Mouse (Mus musculus) heart, postnatal 4 days (tissue): ENCODE measurements around the gene Dnal1. TPM values are rescaled to one million over a fixed set of nuclear protein-coding genes. Genes with fewer than 3 reads are reported as not detected.

Experiments
- DNase-seq: peaks from one replicate; pipeline ENCODE4 v3.0.0; 2021
- total RNA-seq, 2 experiments: library from RNA; stranded (reverse); gene quantifications; 2 replicates each; pipeline ENCODE4 v1.2.3; 2021

Gene Dnal1
- total RNA-seq, 2 experiments from 2014 or later = 9.2 to 12.3 TPM

DNA sequence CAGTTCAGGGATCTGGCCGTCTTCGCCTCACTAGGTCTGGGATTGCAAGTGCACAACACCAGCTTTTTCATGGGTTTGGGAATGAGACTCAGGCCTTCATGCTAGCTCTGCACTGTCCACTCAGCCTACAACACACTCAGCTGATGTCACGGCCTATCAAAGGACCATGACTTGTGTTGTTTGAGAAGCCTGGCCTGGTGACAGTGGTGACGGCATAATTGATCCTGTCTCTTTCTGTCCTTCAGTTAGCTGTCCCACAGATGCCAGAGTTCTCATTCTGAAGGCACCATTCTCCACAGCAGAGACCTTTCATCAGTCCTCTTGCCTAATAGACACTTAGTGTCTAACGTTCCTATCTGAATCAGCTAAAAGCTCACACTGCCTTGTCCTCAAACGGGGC, 14.4 kb downstream of the Dnal1 start:
- no peak for DNase-seq

DNA sequence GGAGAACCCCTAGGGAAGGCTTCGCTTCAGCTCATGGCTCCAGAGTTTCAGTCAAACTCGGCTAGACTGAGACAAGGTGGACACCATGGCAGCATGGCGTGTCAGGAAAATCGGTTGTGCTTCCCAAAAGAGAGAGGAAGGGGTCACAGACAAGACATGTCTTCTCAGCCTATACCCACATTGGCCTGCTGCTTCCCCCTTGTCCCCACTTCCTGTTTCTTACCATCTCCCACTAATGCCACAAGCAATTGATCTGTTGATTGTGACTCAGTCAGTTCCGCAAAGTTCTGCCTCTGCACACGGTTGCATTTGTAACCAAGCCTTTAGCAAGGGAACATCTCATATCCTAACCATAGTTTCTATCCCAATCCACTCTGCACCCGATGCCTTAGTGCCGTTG, 15.8 kb downstream of the Dnal1 start:
- DNase-seq = no peak

DNA sequence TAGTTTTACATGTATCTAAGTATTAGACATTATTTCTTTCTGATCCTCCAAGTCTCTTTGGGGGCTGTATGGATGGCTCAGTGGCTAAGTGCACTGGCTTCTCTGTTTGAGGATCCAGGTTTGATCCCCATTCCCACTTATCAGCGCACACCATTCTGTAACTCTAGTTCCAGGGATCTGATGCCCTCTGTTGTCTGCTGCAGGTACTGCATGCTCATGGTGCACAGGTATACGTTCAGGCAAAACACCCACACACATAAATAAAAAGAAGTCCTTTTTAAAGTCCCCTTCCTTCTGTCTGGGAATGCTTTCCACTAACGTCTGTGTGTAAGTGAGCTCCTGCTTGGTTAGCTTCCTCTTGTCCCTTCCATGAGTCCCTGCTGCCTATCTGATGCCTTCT, 18.1 kb downstream of the Dnal1 start:
- DNase-seq = peak; percentile 41

DNA sequence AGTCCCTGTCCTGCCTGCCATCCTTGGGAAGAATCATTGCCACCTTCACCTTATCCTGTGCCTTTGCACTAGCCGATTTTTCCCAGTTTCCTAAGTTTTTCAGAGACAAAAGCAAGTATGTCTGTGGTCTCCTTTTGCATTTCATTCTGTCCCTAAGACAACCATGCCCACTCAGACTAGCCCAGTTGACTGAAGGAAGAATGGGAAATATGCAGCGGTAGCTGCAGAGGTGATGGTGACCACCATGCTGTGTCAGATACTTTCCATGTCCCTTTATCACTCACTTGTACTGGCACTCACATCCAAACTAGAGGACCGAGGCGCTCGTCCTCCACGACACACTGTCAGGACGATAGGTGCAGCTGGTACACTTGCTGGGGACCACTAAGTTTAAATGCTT, 23.0 kb downstream of the Dnal1 start:
- DNase-seq = no peak

DNA sequence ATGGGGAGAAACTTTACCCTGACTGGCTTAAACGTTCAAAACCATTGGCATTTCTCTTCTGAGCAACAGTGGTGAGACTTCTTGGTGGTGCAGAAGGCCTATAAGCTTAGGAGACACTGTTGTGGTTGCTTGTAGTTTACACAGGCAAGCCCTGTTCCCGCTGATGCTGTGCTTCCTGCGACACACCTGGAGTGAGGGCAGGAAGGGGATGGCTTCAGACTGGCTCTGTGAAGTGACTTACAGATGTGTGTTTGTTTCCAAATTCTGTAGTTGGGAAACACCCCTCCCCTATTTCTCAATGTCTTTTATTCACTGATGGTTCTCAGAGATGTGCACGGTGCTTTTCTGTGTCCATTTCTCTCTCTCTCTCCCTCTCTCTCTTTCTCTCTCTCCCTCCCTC, 26.0 kb downstream of the Dnal1 start:
- no peak for DNase-seq

DNA sequence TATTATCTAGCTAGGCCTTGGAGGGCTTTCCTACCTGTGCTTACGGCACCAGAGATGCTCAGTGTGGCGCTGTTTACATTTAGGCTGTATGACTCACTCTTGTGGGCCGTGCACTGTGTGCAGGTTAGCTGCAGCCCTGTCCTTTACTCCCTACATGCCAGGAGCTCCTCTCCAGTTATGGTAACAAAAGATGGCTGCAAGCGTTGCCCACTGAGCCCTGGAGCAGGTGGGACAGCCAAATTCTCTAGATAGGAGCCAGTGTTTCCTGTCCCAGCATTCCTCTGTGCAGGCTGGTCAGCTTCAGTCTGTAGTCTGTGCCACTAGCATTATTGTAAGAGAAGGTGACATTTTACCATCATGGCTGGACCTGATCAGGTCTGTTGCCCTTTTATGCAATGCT, 27.1 kb downstream of the Dnal1 start:
- no peak for DNase-seq

DNA sequence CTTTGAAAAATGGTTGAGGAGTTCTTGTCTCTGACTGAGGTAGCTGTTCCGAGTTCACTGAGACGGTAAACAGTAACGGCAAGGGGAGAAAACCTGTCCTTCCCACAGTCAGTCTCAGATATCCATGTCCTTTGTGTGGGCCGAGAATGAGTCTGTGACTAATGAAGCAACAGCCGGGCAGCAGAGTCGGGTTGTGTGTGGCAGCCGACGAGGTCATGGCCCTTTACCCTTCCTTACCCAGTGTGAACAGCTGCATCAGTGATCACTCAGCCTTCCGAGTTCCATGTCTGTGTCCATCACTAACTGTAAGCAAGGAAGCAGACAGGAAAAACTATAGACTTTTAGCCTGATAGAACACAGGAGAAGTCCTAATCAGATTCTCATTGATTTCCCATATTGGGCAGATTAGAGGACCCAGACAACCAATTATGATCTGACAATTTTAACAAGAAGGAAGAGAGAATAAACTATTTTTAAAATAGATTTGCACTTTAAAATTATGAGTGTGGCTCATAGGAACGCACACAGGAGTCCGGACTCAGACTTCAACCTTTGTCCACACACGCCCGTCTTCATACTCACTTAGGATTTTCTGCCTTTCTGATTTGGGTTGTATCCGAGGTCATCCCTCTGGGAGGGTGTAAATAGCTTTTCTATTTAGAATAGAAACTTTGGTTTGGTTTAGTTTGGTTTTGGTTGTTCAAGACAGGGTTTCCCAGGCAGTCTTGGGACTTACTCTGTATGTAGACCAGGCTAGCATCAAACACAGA, 28.3 kb downstream of the Dnal1 start:
- no peak for DNase-seq

DNA sequence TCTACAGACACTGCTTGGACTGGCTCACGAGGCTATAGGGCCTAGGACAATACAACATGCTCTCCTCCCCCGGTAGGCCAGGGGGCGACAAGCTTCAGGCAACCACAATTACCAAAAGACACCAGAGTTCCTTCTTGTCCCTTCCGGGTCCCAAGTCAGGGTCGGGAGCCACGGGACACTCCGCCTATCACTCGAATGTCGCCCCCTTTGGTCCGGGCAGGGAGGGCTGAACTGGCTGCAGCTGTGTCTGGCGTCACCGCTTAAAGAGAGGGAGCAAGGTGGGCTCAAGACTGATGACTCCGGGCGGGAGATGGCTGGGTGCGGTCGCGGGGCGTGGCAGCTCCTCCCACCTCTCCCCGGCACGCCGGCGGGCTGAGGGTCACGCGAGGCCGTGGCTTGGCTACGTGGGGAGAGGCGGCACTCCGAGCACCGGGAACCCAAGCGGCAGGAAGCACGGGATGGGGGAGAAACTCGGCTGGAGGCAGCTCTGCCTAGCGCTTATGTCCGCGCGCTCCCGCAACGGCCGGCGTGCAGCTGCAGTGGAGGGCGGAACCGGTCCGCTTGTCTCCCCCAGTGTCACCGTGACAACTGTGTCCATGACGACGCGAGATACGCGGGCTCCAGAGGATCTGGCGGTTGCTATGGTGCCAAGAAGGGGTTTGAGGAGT, 33.9 kb downstream of the Dnal1 start, which contains the start of gene Pnma1:
Gene Pnma1, minus strand, starts transcription at position 536 of the 668 bp plus-strand sequence.
- DNase-seq = peak; percentile 79

DNA sequence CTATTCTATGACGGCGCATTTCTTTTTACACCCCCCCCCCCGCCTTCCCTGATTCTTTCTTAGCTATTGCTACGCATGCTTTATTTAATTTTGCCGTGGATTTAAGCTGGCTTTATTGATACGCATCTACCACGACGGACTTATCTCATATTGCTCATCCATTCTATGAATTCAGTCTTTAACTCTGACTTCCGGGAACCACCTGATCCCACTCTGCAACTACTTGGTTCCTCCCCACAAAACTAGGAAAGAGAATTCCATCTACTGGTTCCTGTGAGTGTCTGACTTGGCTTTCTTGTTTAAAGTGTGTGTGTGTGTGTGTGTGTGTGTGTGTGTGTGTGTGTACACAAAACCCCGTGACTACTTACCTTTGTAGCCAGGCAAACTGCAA, 34.5 kb downstream of the Dnal1 start:
- no peak for DNase-seq

DNA sequence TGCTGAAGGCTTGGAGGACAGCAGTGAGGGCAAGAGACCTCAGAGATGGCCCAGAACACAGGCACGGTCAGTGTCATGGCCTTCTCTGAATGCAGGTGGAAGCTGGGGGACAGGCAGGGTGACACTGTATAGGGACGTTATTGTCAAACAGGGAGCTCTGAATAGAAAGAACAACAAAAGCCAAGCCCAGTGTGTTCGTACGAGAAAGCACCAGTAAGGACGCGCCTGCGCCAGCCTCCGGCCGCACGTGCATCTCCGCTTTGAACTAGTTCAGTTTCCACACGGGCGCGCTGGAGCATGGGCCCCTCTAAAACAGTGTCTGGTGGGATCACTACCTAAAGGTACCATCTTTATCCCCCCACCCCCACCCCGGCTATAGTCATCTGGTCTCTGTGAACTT, 35.8 kb downstream of the Dnal1 start:
- no peak for DNase-seq

DNA sequence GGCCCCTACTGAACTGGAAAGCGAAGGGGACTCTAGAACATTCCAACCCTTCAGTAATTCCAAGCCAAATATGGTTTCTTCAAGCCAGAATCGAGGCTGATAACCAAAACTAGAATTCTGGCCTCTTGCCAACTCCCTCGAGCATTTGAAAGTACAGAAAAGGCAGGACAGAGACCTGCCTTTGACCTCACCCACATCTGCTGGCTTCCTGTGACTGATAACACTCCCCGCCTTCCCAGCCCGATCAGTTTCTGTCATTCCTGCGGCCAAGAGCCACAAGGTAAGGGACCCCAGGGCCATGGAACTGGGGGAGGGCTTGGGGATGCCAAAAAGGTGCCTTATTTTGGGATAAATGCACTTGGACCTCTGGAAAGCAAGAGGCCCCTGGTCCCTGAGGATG, 36.8 kb downstream of the Dnal1 start:
- DNase-seq = peak; percentile 52

DNA sequence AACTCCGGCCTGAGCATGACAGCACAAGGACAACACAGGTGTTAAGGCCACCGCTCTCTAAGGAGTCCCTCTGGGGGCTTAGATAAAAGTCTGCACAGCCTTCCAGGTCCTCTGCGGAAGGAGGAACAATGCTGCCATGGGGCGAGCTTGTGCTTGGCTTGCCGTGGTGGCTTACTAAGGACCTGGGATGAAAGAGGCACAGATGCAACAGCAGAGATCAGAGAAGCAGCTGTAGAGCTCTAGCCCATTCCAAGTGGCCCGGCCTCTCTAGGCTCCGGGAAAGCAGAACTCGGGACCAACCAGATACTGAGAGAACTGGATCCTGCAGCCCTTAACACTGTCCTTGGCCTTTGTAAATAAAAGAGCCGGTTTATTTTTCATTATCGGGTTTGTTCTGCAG, 37.7 kb downstream of the Dnal1 start:
- no peak for DNase-seq

DNA sequence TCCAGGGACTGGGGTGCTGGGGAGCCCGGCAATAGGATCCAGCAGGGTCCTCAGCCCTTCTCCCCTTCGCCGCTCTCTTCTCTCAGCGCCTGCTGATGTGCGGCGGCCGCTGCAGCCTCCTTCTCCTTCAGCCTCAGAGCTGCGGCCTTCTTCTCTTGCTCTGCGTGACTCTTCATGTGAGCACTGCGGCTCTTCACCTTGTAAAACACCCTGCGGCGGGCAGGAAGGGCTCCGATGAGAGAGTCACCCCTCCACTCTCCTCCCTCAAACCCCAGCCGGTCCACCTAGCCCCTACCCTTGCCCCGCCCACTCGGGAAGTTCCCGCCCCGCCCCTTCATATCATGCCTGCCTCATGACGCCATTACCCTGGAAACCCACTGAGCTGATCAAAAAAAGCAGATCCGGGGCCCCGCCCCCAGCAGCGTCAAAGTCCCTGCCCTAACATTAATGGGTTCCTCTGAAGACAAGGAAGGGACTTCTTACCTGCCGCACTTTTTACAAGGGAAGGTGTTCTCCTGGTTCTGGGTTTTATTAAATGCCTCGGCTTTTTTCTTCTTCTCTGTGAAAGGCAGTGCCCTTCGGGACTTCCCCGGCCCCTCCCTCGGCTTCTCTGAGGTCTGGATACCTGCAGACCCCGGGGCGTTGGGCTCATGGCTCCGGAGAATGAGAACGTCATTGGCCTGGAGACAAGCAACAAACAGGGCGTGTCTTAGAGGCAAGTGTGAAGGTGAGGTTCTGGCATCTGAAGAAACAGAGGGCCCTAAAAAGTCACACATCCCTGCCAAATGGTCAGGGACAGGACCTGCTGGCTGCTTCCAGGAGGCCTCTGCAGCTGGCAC, 38.4 kb downstream of the Dnal1 start:
- DNase-seq = peak; percentile 13

DNA sequence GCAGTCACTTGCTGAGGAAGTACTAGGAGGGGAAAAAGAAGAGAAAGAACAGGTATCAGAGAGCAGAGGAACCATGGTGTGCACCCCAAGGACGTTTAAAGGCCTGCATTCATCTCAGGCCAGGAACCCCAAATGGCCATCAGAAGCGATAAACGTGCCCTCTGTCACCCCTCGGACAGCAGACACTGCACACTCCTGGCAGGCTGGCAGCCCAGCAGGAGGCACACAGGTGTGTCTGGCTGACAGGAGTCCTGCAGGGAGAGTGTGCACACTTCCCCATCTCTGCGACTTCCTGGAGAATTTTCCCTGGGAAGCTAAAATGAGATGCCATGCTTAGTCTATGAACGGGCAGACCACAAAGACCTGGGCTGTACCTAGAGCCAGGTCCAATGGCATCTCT, 39.2 kb downstream of the Dnal1 start:
- no peak for DNase-seq

DNA sequence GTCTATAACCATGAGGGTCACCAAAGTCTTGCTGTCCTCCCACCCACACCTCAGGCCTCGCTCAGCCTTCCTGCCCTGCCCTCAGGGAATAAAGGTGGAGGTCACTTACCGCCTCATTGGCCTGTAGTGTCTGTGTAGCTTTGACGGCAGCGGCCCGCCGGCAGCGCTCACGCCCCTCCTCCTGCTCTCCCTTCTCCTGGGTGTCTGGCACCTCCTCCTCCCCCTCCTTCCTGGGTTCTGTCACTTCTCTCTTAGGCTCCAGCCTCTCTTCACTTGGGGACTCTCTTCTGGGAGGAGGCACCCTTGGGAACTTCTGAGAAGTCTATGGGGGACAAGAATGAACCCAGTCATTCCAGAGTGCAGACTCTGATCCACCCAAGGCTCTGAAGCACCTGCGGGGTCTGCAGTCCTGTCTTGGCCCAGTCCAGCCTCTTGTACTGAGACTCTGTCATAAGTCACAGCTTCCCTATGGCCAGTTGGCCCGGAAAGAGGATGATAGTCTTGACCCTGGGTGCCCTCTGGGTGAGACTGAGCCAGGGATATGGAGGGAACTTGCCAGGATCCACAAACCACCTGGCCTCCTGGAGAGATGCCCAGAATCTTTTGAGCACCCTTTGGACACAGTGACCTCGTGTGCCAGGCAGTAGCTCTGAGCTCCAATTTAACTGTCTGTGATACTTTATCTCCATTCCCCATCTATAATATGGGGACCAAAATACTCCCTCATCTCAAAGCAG, 40.8 kb downstream of the Dnal1 start:
- peak; percentile 82 for DNase-seq

DNA sequence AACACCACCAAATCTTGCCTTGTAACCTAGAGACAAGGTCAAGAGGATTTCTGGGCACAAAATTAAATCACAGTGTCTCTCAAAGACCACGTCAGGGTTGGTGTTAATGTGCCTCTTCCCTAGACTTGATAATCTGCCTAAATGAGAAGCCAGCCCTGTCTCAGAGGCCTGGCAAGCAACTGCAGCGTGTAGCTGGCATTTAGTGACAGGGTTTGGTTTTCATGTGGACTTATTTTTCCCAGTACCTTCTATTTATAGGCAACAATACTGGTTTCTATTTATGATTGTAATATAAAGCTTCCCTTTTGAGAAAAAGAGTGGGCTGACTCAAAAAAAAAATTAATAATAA, 41.3 kb downstream of the Dnal1 start:
- DNase-seq = no peak

DNA sequence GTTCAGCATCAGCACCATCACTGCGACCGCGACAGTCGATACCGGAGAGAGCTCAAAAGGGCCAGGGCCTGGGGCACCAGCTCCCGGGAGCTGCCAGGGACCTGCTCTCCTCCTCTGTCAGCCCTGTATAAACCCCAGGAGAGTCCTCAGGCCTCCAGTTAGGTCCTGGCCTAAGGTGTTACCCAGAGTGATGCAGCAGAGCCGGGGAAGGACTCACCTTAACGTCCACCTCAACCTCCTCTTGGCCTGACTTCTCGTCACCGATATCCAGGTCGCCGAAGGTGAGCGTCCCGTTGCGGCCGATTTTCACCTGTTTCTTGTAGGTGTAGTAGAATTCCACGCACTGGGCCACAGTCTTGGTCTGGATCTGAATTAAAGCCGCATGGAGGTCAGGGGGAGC, 42.0 kb downstream of the Dnal1 start:
- DNase-seq = no peak

DNA sequence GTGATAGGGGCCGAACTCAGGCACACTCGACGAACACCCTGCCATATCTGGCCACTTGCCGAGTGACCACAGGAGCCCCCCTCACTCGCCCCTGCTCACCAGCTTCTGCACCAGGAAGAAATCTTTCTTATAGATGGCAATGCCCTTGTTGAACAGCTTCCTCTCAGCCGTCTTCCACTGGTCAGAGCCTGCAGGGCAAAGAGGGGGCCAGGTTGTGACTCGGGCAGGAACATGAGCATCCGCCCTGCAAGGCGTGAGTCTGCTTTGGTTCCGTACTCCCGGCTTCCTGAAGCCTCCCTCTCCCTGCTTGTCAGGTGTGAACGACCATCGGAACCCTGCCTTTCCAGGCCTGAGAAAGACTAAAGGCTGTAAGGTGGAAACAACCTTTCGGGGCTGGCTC, 44.0 kb downstream of the Dnal1 start:
- DNase-seq = no peak

DNA sequence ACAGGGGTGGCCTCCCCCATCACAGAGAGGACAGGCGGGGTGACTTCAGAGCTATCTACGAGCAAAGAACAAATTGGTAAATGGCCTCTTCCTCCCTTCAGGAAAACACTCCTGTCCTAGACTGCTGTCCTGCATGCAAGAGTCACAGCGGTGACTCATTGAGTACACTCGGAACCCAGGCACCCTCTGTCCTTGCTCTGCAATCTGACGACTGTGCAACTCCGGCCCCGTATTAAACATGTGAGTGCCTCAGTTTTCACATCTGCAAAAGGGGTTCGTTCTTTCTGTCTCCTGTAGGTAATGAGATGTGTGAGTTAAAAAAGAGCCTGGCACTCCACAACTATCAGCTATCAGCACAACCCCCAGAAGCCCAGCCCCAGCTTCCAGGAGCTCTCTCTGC, 46.3 kb downstream of the Dnal1 start:
- DNase-seq = no peak

DNA sequence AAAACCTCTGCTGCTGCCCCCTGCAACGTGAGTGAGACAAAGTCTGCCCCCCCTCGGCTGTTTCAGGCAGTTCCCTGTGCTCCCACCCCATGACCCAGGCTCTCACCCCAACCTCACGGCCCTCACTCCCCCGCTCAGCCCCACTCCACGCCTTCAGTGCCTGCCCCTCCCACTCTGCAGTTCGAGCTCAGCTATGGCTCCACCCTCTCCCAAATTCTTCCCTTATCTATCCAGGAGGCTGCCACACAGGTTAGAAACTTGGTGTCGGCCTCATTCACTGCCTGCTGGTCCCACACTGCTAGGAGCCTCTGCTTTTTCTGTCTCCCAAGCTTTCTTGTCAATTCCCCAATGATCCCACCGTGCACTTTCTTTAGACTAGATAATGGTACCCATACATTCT, 47.0 kb downstream of the Dnal1 start:
- no peak for DNase-seq

DNA sequence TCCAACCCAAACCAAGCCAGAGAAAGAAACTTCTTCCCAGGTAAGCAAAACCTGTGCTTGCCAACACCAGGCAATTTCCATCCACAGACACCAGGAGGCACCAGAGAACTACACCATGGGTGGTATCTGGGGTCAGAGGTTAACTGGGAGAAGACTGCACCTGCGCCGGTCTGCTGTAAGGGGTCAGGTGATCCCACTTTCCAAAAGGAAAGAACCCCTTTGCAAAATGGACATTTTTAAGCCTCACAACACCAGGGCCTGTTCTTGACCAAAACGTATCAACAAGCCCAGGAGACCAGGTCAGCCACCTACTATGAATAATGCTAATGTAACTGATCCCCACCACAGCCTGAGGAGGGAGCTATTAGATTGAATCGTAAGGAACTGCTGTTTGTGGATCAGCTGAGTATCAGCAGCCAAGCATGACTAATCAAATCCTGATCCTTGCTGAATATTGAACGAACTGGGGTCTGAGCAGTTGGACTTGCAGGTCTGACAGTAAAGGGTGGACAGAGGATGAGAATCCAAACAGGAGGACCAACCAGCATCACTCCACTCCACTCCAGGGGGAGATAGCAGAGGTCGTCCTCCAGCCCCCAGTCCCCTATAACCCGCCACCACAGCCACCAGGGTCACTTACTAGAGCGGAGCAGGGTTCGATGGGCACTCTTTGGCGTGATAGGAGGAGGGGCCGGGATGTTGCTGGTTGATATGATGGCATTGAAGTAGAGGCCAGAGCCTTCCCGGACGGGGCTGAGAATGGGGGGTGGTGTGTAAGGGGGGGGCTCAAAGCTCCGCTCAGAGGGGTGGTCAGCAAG, 47.7 kb downstream of the Dnal1 start:
- peak; percentile 44 for DNase-seq

DNA sequence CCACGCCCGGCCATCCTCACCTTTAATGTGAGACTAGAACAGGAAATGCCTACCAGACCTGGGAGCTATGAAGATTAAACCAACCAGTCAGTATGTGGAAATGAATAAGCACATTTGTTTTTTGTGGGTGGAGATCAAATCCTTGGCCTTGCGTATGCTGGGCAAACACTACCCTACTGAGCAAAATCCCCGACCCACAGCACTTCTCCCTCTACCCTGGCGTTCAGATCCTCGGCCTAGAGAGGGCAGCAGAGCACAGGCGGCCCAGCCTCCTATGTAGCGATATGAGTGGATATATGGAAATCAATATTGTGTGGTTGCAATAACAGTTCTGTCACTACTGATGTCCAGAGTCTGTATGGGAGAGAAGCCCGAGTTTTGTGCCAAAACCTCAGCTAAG, 49.0 kb downstream of the Dnal1 start:
- peak; percentile 53 for DNase-seq
